Mouse (Mus musculus): ENCODE measurements around the gene Tenm1. TPM values are rescaled to one million over a fixed set of nuclear protein-coding genes. Genes with fewer than 3 reads are reported as not detected.

Tenm1 gene
- 0.01 and 0.02 TPM in 2 replicates for polyA plus RNA-seq (2012; rRNA removed)
- polyA plus RNA-seq (2014; fragmentation: Nextera tagmentation; extraction: Ambion mirVana), result not detected in 2 replicates

DNA sequence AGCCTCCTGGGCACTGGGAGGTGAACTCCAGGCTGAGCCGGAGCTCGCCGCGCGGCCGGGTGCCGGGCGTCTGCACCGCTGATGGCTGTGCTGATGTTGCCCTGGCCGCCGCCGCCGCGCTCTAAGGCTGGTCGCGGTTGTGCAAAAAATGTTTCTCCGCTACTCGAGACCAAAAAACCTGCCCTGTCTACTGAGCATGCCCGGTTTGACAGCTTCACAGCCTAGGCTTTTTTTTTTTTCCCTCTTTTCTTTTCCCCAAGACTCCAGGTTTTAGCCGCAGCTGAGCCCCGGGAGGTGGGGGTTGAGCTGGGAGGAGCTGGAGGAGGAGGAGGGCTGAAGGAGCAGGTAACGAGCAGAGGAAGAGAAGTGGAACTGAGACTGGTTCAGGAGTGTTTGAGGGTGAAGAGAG is at the start of gene Tenm1:
TSS of gene Tenm1 (minus strand) at position 272 of the 409 bp plus-strand sequence.
- Histone ChIP-seq H3K4me1 (replicated peaks; ENCODE audit: control insufficient read depth in 2 of 2, insufficient read depth in 2 of 2, low read length in 1 of 2) (no peaks in the 10 kb centered on the region), H3K27ac (no peak within 1 kb of the TSS), H3K9ac (replicated peaks) (no peak within 1 kb of the TSS), H3K27me3 (ENCODE audit: control insufficient read depth, insufficient read depth, low read length) (no peaks in the 10 kb centered on the region; the same call in 1 of the 2 replicates), H3K4me2 (ENCODE audit: low read depth) (peak within 1 kb of the TSS; percentile 13; the same call in 1 of the 2 replicates), H3K4me3 (ENCODE audit: insufficient read depth in 1 of 2, low read depth in 2 of 2, low read length in 2 of 2) (no peak within 1 kb of the TSS), H3K9me3 (ENCODE audit: control insufficient read depth, low read length) (no peaks in the 10 kb centered on the region), H3K36me3 (replicated peaks; ENCODE audit: control insufficient read depth, insufficient read depth, low read depth) (no peaks in the 10 kb centered on the region)
- TF ChIP-seq EP300 (IDR thresholded peaks at IDR 0.05; ENCODE audit: low read depth) (no peak), CTCF (IDR thresholded peaks at IDR 0.05; ENCODE audit: low read depth) (no peak)
- DNase-seq (ENCODE audit: low read depth in 3 of 3, low spot score in 3 of 3) (no peak), ATAC-seq (ENCODE audit: insufficient read depth) (no peak)
- whole genome bisulfite sequencing (ENCODE audit: insufficient replicate concordance), result 8% methylated on average over 21 of the region's 22 CpGs

DNA sequence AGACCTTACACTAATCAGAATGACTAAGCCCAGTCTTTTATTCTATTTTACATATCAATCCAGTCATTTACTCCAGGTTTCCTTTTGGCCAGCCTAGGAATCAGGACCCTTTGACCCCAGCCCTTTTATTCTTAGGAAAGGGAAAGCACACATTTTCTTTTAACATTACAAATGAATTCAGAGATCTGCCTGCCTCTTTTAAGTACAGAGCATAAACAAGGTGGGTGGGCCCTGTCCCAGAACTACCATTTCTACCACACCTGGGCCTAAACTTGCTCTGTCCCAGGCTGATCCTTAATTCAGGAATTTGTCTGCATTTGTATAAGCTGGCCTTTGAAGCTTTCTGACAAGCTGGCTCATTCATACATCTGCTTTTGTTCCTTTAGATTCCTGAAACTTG is 38.4 kb upstream of the Tenm1 start:
- Histone ChIP-seq H3K9ac (replicated peaks) (no peak overlapping the region), H3K27me3 (ENCODE audit: control insufficient read depth, insufficient read depth, low read length) (no peaks in the 10 kb centered on the region), H3K36me3 (replicated peaks; ENCODE audit: control insufficient read depth, insufficient read depth, low read depth) (no peaks in the 10 kb centered on the region), H3K27ac (no peak overlapping the region), H3K4me3 (ENCODE audit: insufficient read depth in 1 of 2, low read depth in 2 of 2, low read length in 2 of 2) (no peak overlapping the region), H3K4me2 (ENCODE audit: low read depth) (no peak overlapping the region), H3K9me3 (ENCODE audit: control insufficient read depth, low read length) (no peaks in the 10 kb centered on the region), H3K4me1 (replicated peaks; ENCODE audit: control insufficient read depth in 2 of 2, insufficient read depth in 2 of 2, low read length in 1 of 2) (no peaks in the 10 kb centered on the region)
- ATAC-seq (ENCODE audit: insufficient read depth) (no peak), DNase-seq (ENCODE audit: low read depth in 3 of 3, low spot score in 3 of 3) (no peak)
- no peak for TF ChIP-seq EP300 (IDR thresholded peaks at IDR 0.05; ENCODE audit: low read depth)
- TF ChIP-seq CTCF (IDR thresholded peaks at IDR 0.05; ENCODE audit: low read depth), result no peak

DNA sequence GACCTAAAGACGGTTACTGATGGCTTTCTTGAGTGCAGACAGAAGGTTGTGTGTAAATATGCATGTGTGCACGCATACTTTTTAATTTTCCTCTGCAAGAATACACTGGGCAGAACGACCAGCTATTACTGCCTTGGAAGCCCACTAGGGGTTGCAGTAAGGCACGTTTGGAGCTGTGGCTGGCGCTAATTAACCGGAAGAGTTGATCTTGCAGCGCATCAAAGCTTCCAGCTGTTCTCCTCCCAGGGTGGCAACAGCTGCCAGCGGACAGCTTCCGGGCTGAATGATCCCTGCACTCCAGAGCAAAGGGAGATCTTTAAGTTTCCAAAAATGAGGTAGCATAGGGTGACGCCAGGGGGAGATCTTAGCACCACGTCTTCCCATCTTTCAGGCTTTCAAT is 1.7 kb upstream of the Tenm1 start:
- H3K27me3 ChIP-seq (ENCODE audit: control insufficient read depth, insufficient read depth, low read length), result no peaks in the 10 kb centered on the region; the same call in 1 of the 2 replicates
- H3K27ac ChIP-seq, result no peak overlapping the region
- no peaks in the 10 kb centered on the region for H3K9me3 ChIP-seq (ENCODE audit: control insufficient read depth, low read length)
- H3K36me3 ChIP-seq (replicated peaks; ENCODE audit: control insufficient read depth, insufficient read depth, low read depth), result no peaks in the 10 kb centered on the region
- H3K9ac ChIP-seq (replicated peaks), result no peak overlapping the region
- no peak for ATAC-seq (ENCODE audit: insufficient read depth)
- H3K4me2 ChIP-seq (ENCODE audit: low read depth), result no peak overlapping the region
- no peak overlapping the region for H3K4me3 ChIP-seq (ENCODE audit: insufficient read depth in 1 of 2, low read depth in 2 of 2, low read length in 2 of 2)
- H3K4me1 ChIP-seq (replicated peaks; ENCODE audit: control insufficient read depth in 2 of 2, insufficient read depth in 2 of 2, low read length in 1 of 2), result no peaks in the 10 kb centered on the region
- 9% methylated on average over 11 of the region's 11 CpGs for WGBS (ENCODE audit: insufficient replicate concordance)
- DNase-seq (ENCODE audit: low read depth in 3 of 3, low spot score in 3 of 3), result no peak
- TF ChIP-seq EP300 (IDR thresholded peaks at IDR 0.05; ENCODE audit: low read depth) (no peak), CTCF (IDR thresholded peaks at IDR 0.05; ENCODE audit: low read depth) (no peak)

DNA sequence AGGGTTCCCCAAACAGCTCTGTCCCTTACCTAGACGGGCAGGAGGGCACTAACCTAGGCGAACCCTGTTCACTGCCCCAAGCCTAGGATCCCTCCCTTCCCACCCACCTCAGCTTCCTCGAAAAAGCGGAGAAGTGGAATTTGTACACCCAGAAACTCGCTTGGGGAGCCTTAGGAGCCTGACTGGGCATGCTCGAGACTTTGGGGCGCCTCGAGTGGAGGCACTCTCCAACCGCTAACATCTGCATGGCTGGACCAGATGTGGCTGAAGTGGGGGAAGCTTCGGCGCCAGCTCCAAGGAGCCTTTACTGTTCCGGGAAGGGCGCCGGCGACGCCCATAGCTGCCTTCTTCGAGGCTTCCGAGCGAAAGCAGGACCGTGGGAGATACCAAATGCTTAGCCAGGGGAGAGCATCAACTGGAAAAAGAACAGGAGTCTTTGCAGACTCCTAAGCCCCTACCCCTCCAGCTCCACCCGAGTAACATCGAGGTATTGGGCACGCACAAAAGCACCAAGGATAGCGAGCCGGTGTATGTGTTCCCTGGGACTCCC is 1.1 kb upstream of the Tenm1 start:
- Histone ChIP-seq H3K4me3 (ENCODE audit: insufficient read depth in 1 of 2, low read depth in 2 of 2, low read length in 2 of 2) (no peak overlapping the region; a peak in 1 of 4 replicates), H3K4me2 (ENCODE audit: low read depth) (no peak overlapping the region), H3K27me3 (ENCODE audit: control insufficient read depth, insufficient read depth, low read length) (no peaks in the 10 kb centered on the region; the same call in 1 of the 2 replicates), H3K27ac (no peak overlapping the region), H3K36me3 (replicated peaks; ENCODE audit: control insufficient read depth, insufficient read depth, low read depth) (no peaks in the 10 kb centered on the region), H3K9ac (replicated peaks) (no peak overlapping the region), H3K4me1 (replicated peaks; ENCODE audit: control insufficient read depth in 2 of 2, insufficient read depth in 2 of 2, low read length in 1 of 2) (no peaks in the 10 kb centered on the region), H3K9me3 (ENCODE audit: control insufficient read depth, low read length) (no peaks in the 10 kb centered on the region)
- WGBS (ENCODE audit: insufficient replicate concordance), result 13% methylated on average over 23 of the region's 25 CpGs
- TF ChIP-seq EP300 (IDR thresholded peaks at IDR 0.05; ENCODE audit: low read depth) (no peak), CTCF (IDR thresholded peaks at IDR 0.05; ENCODE audit: low read depth) (no peak)
- ATAC-seq (ENCODE audit: insufficient read depth), result no peak
- DNase-seq (ENCODE audit: low read depth in 3 of 3, low spot score in 3 of 3), result no peak

DNA sequence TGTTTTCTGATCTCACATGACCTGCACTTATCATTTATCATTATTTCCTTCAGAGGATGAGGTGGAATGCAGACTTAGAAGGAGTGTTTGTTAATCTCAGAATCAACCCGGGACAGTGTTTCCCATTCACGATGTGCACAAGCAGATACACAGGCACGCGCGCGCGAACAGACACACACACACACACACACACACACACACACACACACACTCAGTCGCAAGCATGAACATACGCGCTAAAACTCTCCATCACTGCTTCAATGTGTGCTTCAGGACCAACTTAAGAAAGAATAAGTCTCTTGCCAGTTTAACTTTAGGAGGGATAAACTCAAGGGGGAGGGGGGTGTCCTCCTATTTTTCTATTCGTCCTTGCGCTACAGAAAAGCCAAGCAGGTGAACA is 411 bp upstream of the Tenm1 start:
- no peaks in the 10 kb centered on the region for H3K4me1 ChIP-seq (replicated peaks; ENCODE audit: control insufficient read depth in 2 of 2, insufficient read depth in 2 of 2, low read length in 1 of 2)
- H3K4me2 ChIP-seq (ENCODE audit: low read depth), result no peak overlapping the region
- H3K27ac ChIP-seq, result no peak overlapping the region
- H3K9me3 ChIP-seq (ENCODE audit: control insufficient read depth, low read length), result no peaks in the 10 kb centered on the region
- H3K4me3 ChIP-seq (ENCODE audit: insufficient read depth in 1 of 2, low read depth in 2 of 2, low read length in 2 of 2), result no peak overlapping the region
- WGBS (ENCODE audit: insufficient replicate concordance), result 14% methylated on average over 12 of the region's 12 CpGs
- no peak overlapping the region for H3K9ac ChIP-seq (replicated peaks)
- H3K27me3 ChIP-seq (ENCODE audit: control insufficient read depth, insufficient read depth, low read length), result no peaks in the 10 kb centered on the region; the same call in 1 of the 2 replicates
- TF ChIP-seq EP300 (IDR thresholded peaks at IDR 0.05; ENCODE audit: low read depth), result no peak
- TF ChIP-seq CTCF (IDR thresholded peaks at IDR 0.05; ENCODE audit: low read depth), result no peak
- ATAC-seq (ENCODE audit: insufficient read depth) (no peak), DNase-seq (ENCODE audit: low read depth in 3 of 3, low spot score in 3 of 3) (no peak)
- no peaks in the 10 kb centered on the region for H3K36me3 ChIP-seq (replicated peaks; ENCODE audit: control insufficient read depth, insufficient read depth, low read depth)
